Mouse (Mus musculus) adrenal gland, postnatal 36 days (tissue): ENCODE measurements around the gene Gm17720. TPM values are rescaled to one million over a fixed set of nuclear protein-coding genes. Genes with fewer than 3 reads are reported as not detected.
A peak's percentile ranks its signal among the peaks of the same experiment; 100 is the strongest.

Experiments
- DNase-seq, 2 experiments: peaks; one replicate each; pipeline ENCODE4 v3.0.0; 2021; ENCODE audit warnings: mixed read lengths in 1 of 2
- long read RNA-seq, 2 experiments: library from polyadenylated mRNA; stranded (forward); transcript quantifications; one replicate each; pipeline ENCODE4 v2.0.0; 2021; ENCODE audit warnings: borderline sequencing depth in 2 of 2
- total RNA-seq, 2 experiments: library from RNA; stranded (reverse); gene quantifications; 2 replicates each; pipeline ENCODE4 v1.2.3; 2021

Gene Gm17720
- total RNA-seq = not detected
- long read RNA-seq, experiment 1 = 0 reads
- long read RNA-seq, experiment 2 = 0 reads

- no peak for DNase-seq
Observed at GRCm38 (mm10) chr8:110102653-110103052, at the start of gene Gm17720. Gm17720 (minus strand) TSS chr8:110102753.

- DNase-seq = peak; percentile 41 to 65
Observed at GRCm38 (mm10) chr8:110145538-110145937, 43.0 kb upstream of the Gm17720 start.

GRCm38 (mm10) chr8:110140770-110141169 is 38.2 kb upstream of the Gm17720 start:
- no peak for DNase-seq

GRCm38 (mm10) chr8:110140156-110140555 is 37.6 kb upstream of the Gm17720 start:
- no peak for DNase-seq

GRCm38 (mm10) chr8:110135515-110135914 is 33.0 kb upstream of the Gm17720 start:
- DNase-seq = no peak

- no peak for DNase-seq
Observed at GRCm38 (mm10) chr8:110134236-110134635, 31.7 kb upstream of the Gm17720 start.

GRCm38 (mm10) chr8:110130537-110130936 is 28.0 kb upstream of the Gm17720 start:
- peak; percentile 80 to 87 for DNase-seq

- peak; percentile 35 to 54 for DNase-seq
Observed at GRCm38 (mm10) chr8:110119715-110120114, 17.2 kb upstream of the Gm17720 start.

- no peak for DNase-seq
Observed at GRCm38 (mm10) chr8:110101676-110102075, 877 bp downstream of the Gm17720 start.

GRCm38 (mm10) chr8:110100907-110101306 is 1.6 kb downstream of the Gm17720 start, which contains the start of gene Gm21964:
Gm21964 (plus strand) TSS chr8:110101207.
- no peak for DNase-seq

- DNase-seq = no peak
Observed at GRCm38 (mm10) chr8:110091869-110092268, 10.7 kb downstream of the Gm17720 start.

- no peak for DNase-seq
Observed at GRCm38 (mm10) chr8:110082416-110083105, 20.0 kb downstream of the Gm17720 start.

- DNase-seq = peak; percentile 75 to 84
Observed at GRCm38 (mm10) chr8:110079282-110080221, 23.0 kb downstream of the Gm17720 start, which contains the start of gene Zfp612. Zfp612 (plus strand) TSS chr8:110079746.

- no peak for DNase-seq
Observed at GRCm38 (mm10) chr8:110074496-110074895, 28.1 kb downstream of the Gm17720 start.

GRCm38 (mm10) chr8:110071600-110071999 is 31.0 kb downstream of the Gm17720 start:
- peak; percentile 63 to 75 for DNase-seq

- DNase-seq = peak in 1 of 2 experiments; percentile 27
Observed at GRCm38 (mm10) chr8:110069706-110070105, 32.8 kb downstream of the Gm17720 start.

- no peak for DNase-seq
Observed at GRCm38 (mm10) chr8:110065676-110066075, 36.9 kb downstream of the Gm17720 start.

GRCm38 (mm10) chr8:110064606-110065365 is 37.8 kb downstream of the Gm17720 start:
- no peak for DNase-seq

- no peak for DNase-seq
Observed at GRCm38 (mm10) chr8:110064161-110064560, 38.4 kb downstream of the Gm17720 start.

GRCm38 (mm10) chr8:110058207-110058606 is 44.3 kb downstream of the Gm17720 start:
- DNase-seq = no peak

GRCm38 (mm10) chr8:110051208-110051607 is 51.3 kb downstream of the Gm17720 start:
- DNase-seq = no peak

GRCm38 (mm10) chr8:110040509-110040908 is 62.0 kb downstream of the Gm17720 start:
- DNase-seq = no peak
